Mouse (Mus musculus): ENCODE results near the gene Rerg.

DNA sequence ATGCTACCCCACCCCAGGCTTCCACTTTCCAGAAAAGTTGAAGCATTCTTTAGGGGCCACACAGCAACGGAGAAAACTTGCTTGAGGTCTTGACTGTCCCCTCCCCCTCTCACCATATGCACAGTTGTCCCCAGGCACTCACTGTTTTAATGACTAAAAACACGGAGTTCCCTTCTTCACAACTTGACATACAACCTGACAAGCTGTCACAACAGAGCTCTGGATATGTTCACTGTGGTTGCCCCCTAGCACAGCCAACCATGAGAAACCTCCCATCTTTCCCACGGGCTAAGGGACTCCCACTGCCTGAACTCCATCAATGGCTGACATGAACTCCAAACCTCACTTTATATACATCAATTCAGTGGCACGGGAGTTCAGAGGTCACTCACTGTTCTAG, 3.5 kb downstream of the Rerg start:
- TF ChIP-seq CTCF (IDR thresholded peaks at IDR 0.05; ENCODE audit: extremely low read depth, insufficient read depth, low read length) (no peak), POLR2A (IDR thresholded peaks at IDR 0.05; ENCODE audit: extremely low read depth, insufficient read depth, low read length) (no peak)

Measured in cortical plate, adult 2 months (tissue).